Mouse (Mus musculus) embryonic facial prominence, embryonic 15.5 days (tissue): ENCODE measurements around the gene 2610318N02Rik. TPM values are rescaled to one million over a fixed set of nuclear protein-coding genes. Genes with fewer than 3 reads are reported as not detected.

Experiments used
- ATAC-seq: fragments of 200-750 bp; cut with Nextera tagmentation; 2 replicates; pipeline ENCODE4 v1.8.0; 2017; ENCODE audit warnings: low read depth, moderate TSS enrichment; ENCODE audit not compliant: insufficient number of reproducible peaks, low FRiP score, low TSS enrichment
- H3K27ac ChIP-seq: fragments of 300-500 bp; sonication (generic); replicated peaks from 2 replicates; pipeline ENCODE4 v1.5.1; 2015; ENCODE audit warnings: mild to moderate bottlenecking, inconsistent platforms
- H3K27me3 ChIP-seq: fragments of 300-500 bp; sonication (generic); 2 replicates; pipeline ENCODE4 v1.6.1; 2015; ENCODE audit warnings: inconsistent platforms
- H3K36me3 ChIP-seq: fragments of 300-500 bp; sonication (generic); 2 replicates; pipeline ENCODE4 v1.6.1; 2015; ENCODE audit warnings: mild to moderate bottlenecking, inconsistent platforms
- H3K4me1 ChIP-seq: fragments of 300-500 bp; sonication (generic); 2 replicates; pipeline ENCODE4 v1.6.1; 2015; ENCODE audit warnings: inconsistent platforms
- H3K4me2 ChIP-seq: fragments of 300-500 bp; sonication (generic); replicated peaks from 2 replicates; pipeline ENCODE4 v1.6.1; 2015; ENCODE audit warnings: mild to moderate bottlenecking, inconsistent platforms
- H3K4me3 ChIP-seq: fragments of 300-500 bp; sonication (generic); replicated peaks from 2 replicates; pipeline ENCODE4 v1.5.1; 2015; ENCODE audit warnings: mild to moderate bottlenecking, inconsistent platforms
- H3K9ac ChIP-seq: fragments of 300-500 bp; sonication (generic); 2 replicates; pipeline ENCODE4 v1.6.1; 2015; ENCODE audit warnings: inconsistent platforms
- H3K9me3 ChIP-seq: fragments of 300-500 bp; sonication (generic); replicated peaks from 2 replicates; pipeline ENCODE4 v1.6.1; 2016; ENCODE audit warnings: inconsistent platforms
- WGBS: fragments of 180-500 bp; shearing (Covaris S2); methylation state at CpG from one replicate; pipeline ENCODE4 v1.1.7; 2015; 5-methylcytosine and 5-hydroxymethylcytosine counted together
- microRNA counts: library from miRNA; unstranded; fragments of <30 nt; microRNA quantifications from one replicate; lab custom pipeline; 2016
- microRNA-seq: library from miRNA; unstranded; fragments of <30 nt; microRNA quantifications from one replicate; pipeline ENCODE4, GENCODE M21; 2016; ENCODE audit warnings: borderline number of aligned reads
- polyA plus RNA-seq: library from polyadenylated mRNA; unstranded; fragments of >200 nt; fragmentation: Nextera tagmentation; extraction: Ambion mirVana; gene quantifications from 2 replicates; pipeline ENCODE4 v1.2.1, GENCODE M21; 2015

Gene 2610318N02Rik
- polyA plus RNA-seq, 1 experiment from 2014 or later = 24.5 TPM

- no peak for ATAC-seq
- H3K4me2 ChIP-seq = no peak overlapping the region
- no peak overlapping the region for H3K4me3 ChIP-seq
- peaks cover 7% of the 10 kb centered on the region; the same call in 1 of the 2 replicates for H3K4me1 ChIP-seq
- no peaks in the 10 kb centered on the region for H3K9me3 ChIP-seq
- WGBS = 89% methylated on average over 7 of the region's 7 CpGs
- no peak overlapping the region for H3K9ac ChIP-seq
- no peaks in the 10 kb centered on the region for H3K27me3 ChIP-seq
- peaks cover 25% of the 10 kb centered on the region for H3K36me3 ChIP-seq
- no peak overlapping the region for H3K27ac ChIP-seq
These were observed 52.0 kb downstream of the 2610318N02Rik start for GRCm38 (mm10) chr16:17073000-17073399.

GRCm38 (mm10) chr16:17070716-17071115 is 54.3 kb downstream of the 2610318N02Rik start:
- WGBS = 39% methylated on average over 6 of the region's 6 CpGs
- H3K27me3 ChIP-seq = no peaks in the 10 kb centered on the region

GRCm38 (mm10) chr16:17069511-17070443 is 55.2 kb downstream of the 2610318N02Rik start, which contains the start of gene Ypel1:
TSS of gene Ypel1 (plus strand) at chr16:17069696.
- H3K4me3 ChIP-seq = peak within 1 kb of the TSS; percentile 80
- H3K9me3 ChIP-seq = no peaks in the 10 kb centered on the region
- WGBS = under 1% methylated on average over 74 of the region's 76 CpGs
- H3K4me1 ChIP-seq = peaks cover 7% of the 10 kb centered on the region; the same call in 1 of the 2 replicates
- peak within 1 kb of the TSS; percentile 91 for H3K27ac ChIP-seq
- peak within 1 kb of the TSS; percentile 72 for H3K9ac ChIP-seq
- ATAC-seq = peak; percentile 96
- peaks cover 7% of the 10 kb centered on the region; the same call in 1 of the 2 replicates for H3K36me3 ChIP-seq
- H3K4me2 ChIP-seq = peak within 1 kb of the TSS; percentile 73
- H3K27me3 ChIP-seq = no peaks in the 10 kb centered on the region

More at GRCm38 (mm10) chr16:17070716-17071115, 54.3 kb downstream of the 2610318N02Rik start:
- H3K4me1 ChIP-seq = peaks cover 7% of the 10 kb centered on the region; the same call in 1 of the 2 replicates
- peak overlapping the region; percentile 80 for H3K4me3 ChIP-seq
- H3K9ac ChIP-seq = no peak overlapping the region
- ATAC-seq = no peak
- no peak overlapping the region for H3K27ac ChIP-seq
- peaks cover 16% of the 10 kb centered on the region for H3K36me3 ChIP-seq
- no peaks in the 10 kb centered on the region for H3K9me3 ChIP-seq
- H3K4me2 ChIP-seq = peak overlapping the region; percentile 73

GRCm38 (mm10) chr16:17067552-17067951 is 57.4 kb downstream of the 2610318N02Rik start:
- Histone ChIP-seq H3K27ac (no peak overlapping the region), H3K36me3 (no peaks in the 10 kb centered on the region), H3K9ac (no peak overlapping the region), H3K27me3 (no peaks in the 10 kb centered on the region), H3K4me2 (no peak overlapping the region), H3K4me1 (peaks cover 7% of the 10 kb centered on the region; the same call in 1 of the 2 replicates), H3K9me3 (no peaks in the 10 kb centered on the region), H3K4me3 (no peak overlapping the region)
- 91% methylated on average over 2 of the region's 2 CpGs for WGBS
- no peak for ATAC-seq

MicroRNA genes within 50 kb of the gene (microRNA counts, 519-probe panel; counts per million panel counts)
- 3,425 counts per million, percentile 81 among the panel's probes with 10 or more counts for microRNA mmu-miR-130b (lab: Ali Mortazavi, UCI)
- 2,441 counts per million, percentile 55 among the panel's probes with 10 or more counts for microRNA mmu-miR-301b (lab: Ali Mortazavi, UCI)

Small RNA genes lying within 50 kb of the gene (microRNA-seq; reads per million reads assigned to microRNA genes)
- 3,575 reads per million, percentile 87 among the genes with 10 or more reads in this experiment for gene Mir130b
- 63.1 reads per million, percentile 49 among the genes with 10 or more reads in this experiment for gene Mir301b

Other genes starting within 250 kb of the 2610318N02Rik start
- gene Ppm1f, start 228.7 kb downstream of the 2610318N02Rik start, polyA plus RNA-seq = 27.8 and 30.0 TPM in 2 replicates
- 164 TPM in 2 replicates for gene Mapk1, start 141.8 kb downstream of the 2610318N02Rik start, polyA plus RNA-seq
- gene Ypel1, start 55.5 kb downstream of the 2610318N02Rik start, polyA plus RNA-seq = 30.4 and 34.5 TPM in 2 replicates
- 128 and 142 TPM in 2 replicates for gene Ppil2, start 13.9 kb downstream of the 2610318N02Rik start, polyA plus RNA-seq
- gene Sdf2l1, start 7.2 kb upstream of the 2610318N02Rik start, polyA plus RNA-seq = 69.5 and 70.2 TPM in 2 replicates
- gene Ydjc, start 19.5 kb upstream of the 2610318N02Rik start, polyA plus RNA-seq = 14.3 and 15.3 TPM in 2 replicates
- 0.80 and 1.2 TPM in 2 replicates for gene Ccdc116, start 22.1 kb upstream of the 2610318N02Rik start, polyA plus RNA-seq
- gene Ube2l3, start 77.5 kb upstream of the 2610318N02Rik start, polyA plus RNA-seq = 304 and 312 TPM in 2 replicates
- gene Rimbp3, start 83.4 kb upstream of the 2610318N02Rik start, polyA plus RNA-seq = 0.46 and 0.57 TPM in 2 replicates
- gene Hic2, start 108.4 kb upstream of the 2610318N02Rik start, polyA plus RNA-seq = 4.8 and 5.6 TPM in 2 replicates
- 14.5 and 15.2 TPM in 2 replicates for gene Tmem191c, start 150.9 kb upstream of the 2610318N02Rik start, polyA plus RNA-seq
- 0.31 and 0.59 TPM in 2 replicates for gene Serpind1, start 206.2 kb upstream of the 2610318N02Rik start, polyA plus RNA-seq